8 mouse cellular contexts compared by ENCODE assay signal in genomic region chr17:87200721-87201242, GRCm38 (mm10).
DNase-seq lines count a peak whose midpoint lies in the region; ATAC-seq and TF ChIP-seq lines count a peak whose summit lies in the region.

No protein-coding gene starts in this region.

- no peak overlapping the region for H3K4me3 ChIP-seq in heart, adult 2 months
- no peak overlapping the region for H3K4me3 ChIP-seq in lung, embryonic 14.5 days (ENCODE audit: low read depth, low read length)

- H3K36me3 ChIP-seq in heart, adult 2 months (ENCODE audit: control insufficient read depth, insufficient read depth, low read length): no peaks in the 10 kb centered on the region
- H3K36me3 ChIP-seq in lung, embryonic 14.5 days (ENCODE audit: insufficient read depth): no peaks in the 10 kb centered on the region

- intact Hi-C loops in heart, adult 2 months (cut with DNase I): loop anchor here (2.0 to 5.0 kb wide), 3 partner anchors 43 to 94 kb away; partner anchors contain the start of gene Socs5

- no peaks in the 10 kb centered on the region for H3K79me2 ChIP-seq in heart, adult 2 months (replicated peaks; ENCODE audit: control insufficient read depth, insufficient read depth, low read length)

- no peak for TF ChIP-seq CTCF in heart, adult 2 months (IDR thresholded peaks at IDR 0.05)
- TF ChIP-seq CTCF in lung, embryonic 14.5 days (IDR thresholded peaks at IDR 0.05; ENCODE audit: low read depth): no peak

- DNase-seq in right cerebral cortex, postnatal 10 days (ENCODE audit: low spot score in 2 of 2): peak; percentile 57 to 63
- no peak for DNase-seq in right cerebral cortex, postnatal 36 days (ENCODE audit: low spot score in 2 of 2)
- DNase-seq in cerebellum, adult 8-10 months: peak; percentile 11
- DNase-seq in heart, adult 2 months: peak; percentile 69 to 75
- DNase-seq in kidney, adult 18-20 months: peak; percentile 62
- peak; percentile 98 for DNase-seq in lung, embryonic 14.5 days
- peak; percentile 44 for DNase-seq in right cerebral cortex, postnatal 4 days

- 0 out of 2 replicates have a peak, but pooled peaks have one; percentile 40 for TF ChIP-seq EP300 in heart, adult 2 months (IDR thresholded peaks at IDR 0.05; ENCODE audit: insufficient read depth, low read depth, low read length)

- no peak overlapping the region for H3K4me2 ChIP-seq in lung, embryonic 14.5 days

- no peak overlapping the region for H3K9ac ChIP-seq in heart, adult 2 months (ENCODE audit: low read depth, low read length)
- no peak overlapping the region for H3K9ac ChIP-seq in lung, embryonic 14.5 days

- TF ChIP-seq POLR2A in heart, adult 2 months (IDR thresholded peaks at IDR 0.05; ENCODE audit: insufficient read depth, low read depth, low read length): no peak

- no peaks in the 10 kb centered on the region for H3K27me3 ChIP-seq in heart, adult 2 months (ENCODE audit: control insufficient read depth, insufficient read depth, low read length)
- H3K27me3 ChIP-seq in lung, embryonic 14.5 days (ENCODE audit: insufficient read depth, low read length): no peaks in the 10 kb centered on the region

- no peaks in the 10 kb centered on the region for H3K9me3 ChIP-seq in lung, embryonic 14.5 days (ENCODE audit: low read depth, low read length)

- H3K27ac ChIP-seq in heart, adult 2 months: peak overlapping the region; percentile 36
- H3K27ac ChIP-seq in lung, embryonic 14.5 days (ENCODE audit: low read depth): peak overlapping the region; percentile 94

- 55% methylated on average over 3 of the region's 3 CpGs for WGBS in heart, adult 2 months
- 28% methylated on average over 3 of the region's 3 CpGs for WGBS in lung, embryonic 14.5 days

- ATAC-seq in lung, embryonic 14.5 days (ENCODE audit: insufficient read depth): peak; percentile 91
- no peak for ATAC-seq in granulocyte monocyte progenitor cell, adult 5-6 weeks (replicated peaks; ENCODE audit: poor library complexity, severe bottlenecking)

- H3K4me1 ChIP-seq in heart, adult 2 months (ENCODE audit: control insufficient read depth, insufficient read depth, low read length): peaks cover 12% of the 10 kb centered on the region
- H3K4me1 ChIP-seq in lung, embryonic 14.5 days (ENCODE audit: insufficient read depth): peaks cover 55% of the 10 kb centered on the region

Comparison
In these comparisons a context has a peak if more than half of its experiments do, and no peak if none do; other contexts are left out.
1. DNase-seq: peak in right cerebral cortex, postnatal 10 days (2 of 2), cerebellum, adult 8-10 months (single experiment), heart, adult 2 months (2 of 2), kidney, adult 18-20 months (single experiment), lung, embryonic 14.5 days (single experiment) and right cerebral cortex, postnatal 4 days (single experiment); none in right cerebral cortex, postnatal 36 days (0 of 2).